Mouse (Mus musculus) heart, embryonic 12.5 days (tissue): ENCODE measurements around the gene Clcn2. TPM values are rescaled to one million over a fixed set of nuclear protein-coding genes. Genes with fewer than 3 reads are reported as not detected.

Source experiments
- ATAC-seq: fragments of 200-750 bp; cut with Nextera tagmentation; 2 replicates; pipeline ENCODE4 v1.8.0; 2017; ENCODE audit warnings: moderate TSS enrichment, moderate library complexity; ENCODE audit not compliant: insufficient number of reproducible peaks, low FRiP score
- H3K27ac ChIP-seq: fragments of 300-500 bp; sonication (generic); 2 replicates; pipeline ENCODE4 v1.5.1; 2016; ENCODE audit warnings: mild to moderate bottlenecking, moderate library complexity; ENCODE audit not compliant: poor library complexity, severe bottlenecking
- H3K27me3 ChIP-seq: fragments of 300-500 bp; sonication (generic); replicated peaks from 2 replicates; pipeline ENCODE4 v1.6.1; 2016; ENCODE audit warnings: mild to moderate bottlenecking, moderate library complexity
- H3K36me3 ChIP-seq: fragments of 300-500 bp; sonication (generic); 2 replicates; pipeline ENCODE4 v1.6.1; 2016; ENCODE audit warnings: mild to moderate bottlenecking, moderate library complexity
- H3K4me1 ChIP-seq: fragments of 300-500 bp; sonication (generic); replicated peaks from 2 replicates; pipeline ENCODE4 v1.6.1; 2016; ENCODE audit warnings: mild to moderate bottlenecking
- H3K4me2 ChIP-seq: fragments of 300-500 bp; sonication (generic); 2 replicates; pipeline ENCODE4 v1.6.1; 2016; ENCODE audit warnings: mild to moderate bottlenecking, moderate library complexity
- H3K4me3 ChIP-seq: fragments of 300-500 bp; sonication (generic); 2 replicates; pipeline ENCODE4 v1.5.1; 2016; ENCODE audit warnings: mild to moderate bottlenecking
- H3K9ac ChIP-seq: fragments of 300-500 bp; sonication (generic); 2 replicates; pipeline ENCODE4 v1.6.1; 2016; ENCODE audit warnings: mild to moderate bottlenecking, moderate library complexity
- H3K9me3 ChIP-seq: fragments of 300-500 bp; sonication (generic); replicated peaks from 2 replicates; pipeline ENCODE4 v1.6.1; 2016; ENCODE audit warnings: mild to moderate bottlenecking, moderate library complexity
- WGBS: fragments of 180-500 bp; shearing (Covaris S2); methylation state at CpG from one replicate; pipeline ENCODE4 v1.1.7; 2016; 5-methylcytosine and 5-hydroxymethylcytosine counted together
- polyA plus RNA-seq: library from polyadenylated mRNA; unstranded; fragments of >200 nt; fragmentation: Nextera tagmentation; extraction: Ambion mirVana; gene quantifications from 2 replicates; pipeline ENCODE4 v1.2.1, GENCODE M21; 2016

Clcn2 gene
- polyA plus RNA-seq, 1 experiment from 2014 or later, result 6.2 TPM

DNA sequence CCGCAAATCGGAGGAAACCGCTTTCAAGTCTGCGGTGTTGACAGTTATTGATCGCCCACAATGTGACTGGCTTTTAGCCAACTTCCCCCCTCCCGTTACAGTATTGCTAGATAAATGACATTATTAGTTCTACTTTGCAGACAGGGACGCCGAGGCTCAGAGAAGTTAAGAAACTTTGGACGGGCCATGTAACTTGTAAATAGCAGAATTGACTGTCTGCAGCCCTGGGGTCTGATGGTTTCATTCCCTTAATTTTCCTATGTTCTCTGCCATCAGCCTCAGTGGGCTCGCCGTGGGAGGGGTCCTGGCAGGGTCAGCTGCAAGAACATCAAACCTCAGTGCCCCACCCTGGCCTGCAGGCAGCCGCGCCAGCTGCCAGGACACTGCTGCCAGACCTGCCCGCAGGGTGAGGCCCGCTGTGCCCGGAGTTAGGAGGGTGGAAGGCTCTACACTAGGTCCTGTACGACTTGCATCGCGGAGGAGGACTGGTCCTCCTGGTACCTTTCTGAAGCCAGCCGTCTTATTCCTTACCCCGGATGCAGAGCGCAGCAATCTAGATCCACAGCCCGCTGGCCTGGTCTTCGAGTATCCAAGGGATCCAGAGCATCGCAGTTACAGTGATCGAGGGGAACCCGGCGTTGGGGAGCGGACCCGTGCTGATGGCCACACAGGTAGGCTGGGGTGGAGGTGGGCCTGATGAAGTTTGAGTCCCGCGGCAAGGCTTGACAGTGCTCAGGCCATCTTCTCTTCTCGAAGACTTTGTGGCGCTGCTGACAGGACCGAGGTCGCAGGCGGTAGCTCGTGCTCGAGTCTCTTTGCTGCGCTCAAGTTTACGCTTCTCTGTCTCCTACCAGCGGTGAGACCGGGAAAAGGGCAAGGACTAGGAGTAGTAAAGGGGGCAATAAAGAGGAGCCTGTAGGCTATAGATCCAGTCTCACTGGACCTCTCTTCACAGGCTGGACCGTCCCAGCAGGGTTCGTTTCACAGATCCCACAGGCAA, 16.5 kb upstream of the Clcn2 start, which contains the start of gene Thpo:
Gene Thpo, minus strand, starts transcription at position 781 of the 1,000 bp plus-strand sequence.
- H3K9me3 ChIP-seq, result no peaks in the 10 kb centered on the region
- H3K36me3 ChIP-seq, result no peaks in the 10 kb centered on the region
- H3K4me3 ChIP-seq, result peak within 1 kb of the TSS; percentile 71
- H3K4me2 ChIP-seq, result peak within 1 kb of the TSS; percentile 99
- H3K4me1 ChIP-seq, result peaks cover 19% of the 10 kb centered on the region
- H3K9ac ChIP-seq, result peak within 1 kb of the TSS; percentile 79
- H3K27me3 ChIP-seq, result peaks cover 68% of the 10 kb centered on the region
- H3K27ac ChIP-seq, result no peak within 1 kb of the TSS
- WGBS, result 2% methylated on average over 45 of the region's 45 CpGs
- ATAC-seq, result no peak

GRCm38 (mm10) chr16:20732925-20733730, 15.6 kb upstream of the Clcn2 start, which contains the start of gene Chrd:
TSS of gene Chrd (plus strand) at chr16:20733127.
- H3K27me3 ChIP-seq, result peaks cover 62% of the 10 kb centered on the region
- peaks cover 19% of the 10 kb centered on the region for H3K4me1 ChIP-seq
- H3K36me3 ChIP-seq, result no peaks in the 10 kb centered on the region
- peak within 1 kb of the TSS; percentile 99 for H3K4me2 ChIP-seq
- H3K27ac ChIP-seq, result no peak within 1 kb of the TSS
- 1% methylated on average over 58 of the region's 70 CpGs for WGBS
- peak within 1 kb of the TSS; percentile 71 for H3K4me3 ChIP-seq
- H3K9ac ChIP-seq, result peak within 1 kb of the TSS; percentile 79
- ATAC-seq, result peak; percentile 71
- no peaks in the 10 kb centered on the region for H3K9me3 ChIP-seq

GRCm38 (mm10) chr16:20732251-20732924, 14.8 kb upstream of the Clcn2 start:
- Histone ChIP-seq H3K36me3 (no peaks in the 10 kb centered on the region), H3K4me3 (peak overlapping the region; percentile 71), H3K27ac (no peak overlapping the region), H3K27me3 (peaks cover 59% of the 10 kb centered on the region), H3K4me1 (peaks cover 19% of the 10 kb centered on the region), H3K9ac (peak overlapping the region; percentile 79), H3K4me2 (peak overlapping the region; percentile 99), H3K9me3 (no peaks in the 10 kb centered on the region)
- 1% methylated on average over 27 of the region's 30 CpGs for WGBS
- 0 out of 2 replicates have a peak, but pooled peaks have one; percentile 9 for ATAC-seq

- peaks cover 52% of the 10 kb centered on the region for H3K27me3 ChIP-seq
- peaks cover 19% of the 10 kb centered on the region for H3K4me1 ChIP-seq
- H3K9me3 ChIP-seq, result no peaks in the 10 kb centered on the region
- H3K4me2 ChIP-seq, result no peak overlapping the region
- H3K9ac ChIP-seq, result no peak overlapping the region
- 61% methylated on average over 5 of the region's 5 CpGs for WGBS
- H3K27ac ChIP-seq, result no peak overlapping the region
- H3K36me3 ChIP-seq, result no peaks in the 10 kb centered on the region
- no peak overlapping the region for H3K4me3 ChIP-seq
- no peak for ATAC-seq
Measured at GRCm38 (mm10) chr16:20731688-20732087, 14.1 kb upstream of the Clcn2 start.

DNA sequence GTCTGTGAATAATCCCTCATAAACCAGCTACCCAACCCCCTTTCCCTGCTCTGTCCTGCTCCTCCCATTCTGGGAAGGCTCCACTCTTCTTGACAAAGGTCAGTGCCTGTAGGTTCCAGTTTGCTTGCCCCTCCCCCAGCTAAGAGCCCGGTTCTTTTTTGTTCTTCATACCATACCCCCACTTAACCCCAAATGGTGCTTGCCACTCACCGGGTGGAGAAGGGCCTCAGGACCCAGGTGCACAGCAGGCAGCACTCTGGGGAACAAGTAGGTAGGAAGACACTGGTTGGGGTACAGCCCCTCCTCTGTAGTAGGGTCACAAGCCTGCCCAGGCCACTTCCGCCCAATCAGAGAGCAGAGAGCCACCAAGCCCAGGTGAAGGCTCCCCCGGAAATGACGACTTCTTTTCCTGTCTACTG, 12.8 kb upstream of the Clcn2 start:
- H3K4me2 ChIP-seq, result no peak overlapping the region
- H3K9me3 ChIP-seq, result no peaks in the 10 kb centered on the region
- H3K27me3 ChIP-seq, result peaks cover 38% of the 10 kb centered on the region
- H3K27ac ChIP-seq, result no peak overlapping the region
- no peak overlapping the region for H3K9ac ChIP-seq
- peaks cover 19% of the 10 kb centered on the region for H3K4me1 ChIP-seq
- ATAC-seq, result no peak
- WGBS, result 31% methylated on average over 5 of the region's 5 CpGs
- no peaks in the 10 kb centered on the region for H3K36me3 ChIP-seq
- no peak overlapping the region for H3K4me3 ChIP-seq

DNA sequence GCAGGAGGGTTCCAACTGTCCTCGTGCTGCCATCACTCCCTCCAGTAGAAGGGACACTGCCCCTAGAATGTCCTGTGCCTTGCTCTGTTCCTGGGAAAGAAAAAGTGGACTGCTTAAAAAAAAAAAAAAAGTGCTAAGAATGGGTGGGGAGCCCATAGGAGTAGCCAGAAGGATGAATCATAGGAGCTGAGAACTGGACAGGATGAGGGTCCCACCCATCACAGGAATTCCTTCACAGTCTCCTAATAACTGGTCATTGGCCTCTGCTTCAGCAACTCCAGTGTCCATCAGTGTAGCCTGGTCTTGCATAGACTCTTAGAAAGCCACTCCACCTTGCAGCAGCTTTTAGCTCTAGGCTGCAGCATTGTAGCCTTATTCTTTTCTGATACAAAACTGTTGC, 8.8 kb upstream of the Clcn2 start:
- no peak for ATAC-seq
- H3K4me3 ChIP-seq, result no peak overlapping the region
- no peaks in the 10 kb centered on the region for H3K9me3 ChIP-seq
- WGBS, result 39% methylated on average over 1 of the region's 1 CpGs
- H3K9ac ChIP-seq, result no peak overlapping the region
- peaks cover 7% of the 10 kb centered on the region for H3K27me3 ChIP-seq
- H3K4me2 ChIP-seq, result no peak overlapping the region
- H3K4me1 ChIP-seq, result no peaks in the 10 kb centered on the region
- H3K36me3 ChIP-seq, result peaks cover 12% of the 10 kb centered on the region
- no peak overlapping the region for H3K27ac ChIP-seq

DNA sequence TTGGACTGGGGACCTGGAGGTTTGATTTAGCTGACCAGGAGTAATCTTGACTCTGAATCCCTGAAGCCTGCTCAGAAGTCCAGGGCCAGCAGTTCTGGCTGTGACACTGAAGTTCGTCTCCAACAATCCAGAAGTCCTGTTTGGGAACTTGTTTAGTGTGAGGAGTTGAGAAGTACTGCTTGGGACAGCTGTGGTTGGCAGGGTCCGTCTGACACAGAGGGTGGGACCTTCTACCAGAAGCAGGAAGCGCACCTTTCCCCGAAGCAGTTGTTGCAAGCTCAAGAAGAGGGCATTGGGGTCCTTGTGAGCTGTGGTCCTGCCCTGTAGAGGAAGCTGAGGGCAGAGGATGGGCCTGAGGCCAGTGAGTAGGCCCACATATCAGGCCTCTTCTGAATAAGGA, 8.2 kb upstream of the Clcn2 start:
- WGBS, result 69% methylated on average over 4 of the region's 4 CpGs
- Histone ChIP-seq H3K4me2 (no peak overlapping the region), H3K36me3 (peaks cover 15% of the 10 kb centered on the region), H3K9ac (no peak overlapping the region), H3K27ac (no peak overlapping the region), H3K27me3 (peaks cover 6% of the 10 kb centered on the region), H3K4me3 (no peak overlapping the region), H3K4me1 (no peaks in the 10 kb centered on the region), H3K9me3 (no peaks in the 10 kb centered on the region)
- ATAC-seq, result no peak

DNA sequence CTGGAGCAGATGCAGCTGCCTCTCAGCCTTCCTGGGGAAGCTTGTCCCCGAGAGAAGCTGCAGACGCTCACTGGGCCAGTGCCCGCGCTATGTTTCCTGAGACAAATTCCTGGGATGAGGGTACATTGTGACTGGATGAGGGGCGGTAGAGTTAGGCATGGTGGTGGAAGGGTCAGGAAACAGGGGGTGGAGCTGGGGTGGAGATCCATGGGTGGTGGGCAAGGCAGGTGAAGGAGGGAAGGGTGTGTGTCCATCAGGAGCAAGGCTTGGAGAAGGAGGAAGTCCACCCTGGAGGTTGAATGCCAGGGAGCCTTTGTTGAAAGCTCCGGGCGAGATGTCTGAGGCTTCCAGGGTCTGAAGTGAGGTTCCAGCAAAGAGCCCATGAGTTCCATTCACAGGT, 7.8 kb upstream of the Clcn2 start:
- Histone ChIP-seq H3K4me3 (no peak overlapping the region), H3K27me3 (peaks cover 3% of the 10 kb centered on the region), H3K36me3 (peaks cover 20% of the 10 kb centered on the region), H3K4me1 (no peaks in the 10 kb centered on the region), H3K27ac (no peak overlapping the region), H3K9ac (no peak overlapping the region), H3K4me2 (no peak overlapping the region), H3K9me3 (no peaks in the 10 kb centered on the region)
- ATAC-seq, result no peak
- 72% methylated on average over 7 of the region's 7 CpGs for WGBS

- H3K9ac ChIP-seq, result no peak overlapping the region
- H3K4me1 ChIP-seq, result no peaks in the 10 kb centered on the region
- H3K27ac ChIP-seq, result no peak overlapping the region
- H3K36me3 ChIP-seq, result peaks cover 25% of the 10 kb centered on the region
- WGBS, result 28% methylated on average over 5 of the region's 5 CpGs
- H3K27me3 ChIP-seq, result no peaks in the 10 kb centered on the region
- H3K4me2 ChIP-seq, result no peak overlapping the region
- ATAC-seq, result peak; percentile 54; the same call in 1 of the 2 replicates
- H3K4me3 ChIP-seq, result no peak overlapping the region
- H3K9me3 ChIP-seq, result no peaks in the 10 kb centered on the region
Measured at GRCm38 (mm10) chr16:20724338-20724748, 6.8 kb upstream of the Clcn2 start.

- ATAC-seq, result no peak
- Histone ChIP-seq H3K4me3 (no peak overlapping the region), H3K9ac (no peak overlapping the region), H3K9me3 (no peaks in the 10 kb centered on the region), H3K36me3 (peaks cover 25% of the 10 kb centered on the region), H3K27ac (no peak overlapping the region), H3K4me1 (peaks cover 6% of the 10 kb centered on the region; the same call in 1 of the 2 replicates), H3K27me3 (no peaks in the 10 kb centered on the region), H3K4me2 (no peak overlapping the region)
- 46% methylated on average over 4 of the region's 4 CpGs for WGBS
Measured at GRCm38 (mm10) chr16:20723247-20723646, 5.7 kb upstream of the Clcn2 start.
